Mouse (Mus musculus): ENCODE data around the gene Mylk.

DNA sequence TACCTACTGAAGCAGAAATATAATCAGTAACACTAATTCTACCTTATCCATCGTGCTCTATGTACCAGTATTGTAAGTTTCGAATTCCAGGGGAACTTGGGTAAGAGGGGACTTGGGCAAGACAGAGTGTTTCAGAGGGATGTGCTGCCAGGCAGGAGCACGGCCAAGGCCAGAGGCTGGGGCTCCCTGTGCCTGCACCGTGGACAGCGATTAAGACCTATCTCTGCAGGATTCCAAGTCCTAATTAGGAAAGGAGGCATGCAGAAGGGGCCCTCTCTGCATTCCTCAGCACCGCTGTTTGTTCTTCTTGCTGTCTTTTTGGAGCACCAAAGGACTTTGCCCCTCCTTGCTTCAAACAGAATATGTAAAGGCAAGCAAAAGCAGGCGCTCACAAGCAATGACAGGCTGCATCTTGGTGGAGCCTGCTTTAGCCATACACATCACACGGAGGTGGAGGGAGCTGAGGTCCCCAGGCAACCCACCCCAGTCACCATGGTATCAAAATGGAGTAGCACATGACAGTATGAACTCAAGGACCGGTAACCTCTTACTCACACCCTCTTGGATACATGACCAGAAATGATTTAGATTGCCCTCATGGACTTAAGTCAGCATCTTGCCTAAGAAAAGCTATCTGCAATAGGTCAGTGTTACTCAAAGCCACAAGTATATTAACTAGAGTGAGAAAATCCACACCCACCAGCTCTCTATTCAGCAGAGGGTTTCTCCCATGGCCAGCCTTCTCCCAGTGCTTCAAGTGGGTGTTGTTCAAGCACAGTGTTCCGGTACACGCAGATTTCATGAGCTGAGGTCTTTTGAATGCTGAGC, 239.4 kb downstream of the Mylk start:
- TF ChIP-seq GATA1 (IDR thresholded peaks at IDR 0.05; ENCODE audit: low read length) (no peak), TAL1 (IDR thresholded peaks at IDR 0.05; ENCODE audit: low read length) (no peak)

All from erythroblast, embryonic 14.5 days (primary cell).